Mouse (Mus musculus): ENCODE results near the gene Cd33. TPM values are rescaled to one million over a fixed set of nuclear protein-coding genes. Genes with fewer than 3 reads are reported as not detected.

The Cd33 gene
- polyA plus RNA-seq, 1 experiment from 2014 or later, result 2.8 TPM

DNA sequence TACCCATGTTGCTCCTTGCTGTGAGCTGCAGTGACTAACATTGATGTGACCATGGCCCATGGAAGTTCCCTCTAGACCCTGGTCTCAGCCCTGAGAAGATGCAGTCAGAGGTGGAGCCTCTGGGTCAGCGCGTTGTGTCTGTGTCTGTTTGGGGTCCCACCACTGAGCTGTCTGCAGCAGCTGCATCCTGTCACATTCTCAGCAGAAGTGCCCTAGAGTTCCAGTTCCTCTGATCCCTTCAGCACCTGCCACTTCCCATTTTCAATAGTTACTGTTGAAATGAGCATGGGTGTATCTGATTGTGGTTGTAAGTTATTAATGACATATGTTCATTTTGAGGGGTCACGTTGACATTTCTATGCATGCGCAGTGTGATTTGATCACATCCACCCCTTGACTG, 8.9 kb upstream of the Cd33 start:
- 51% methylated on average over 4 of the region's 4 CpGs for WGBS
- H3K4me1 ChIP-seq, result peaks cover 4% of the 10 kb centered on the region; the same call in 1 of the 2 replicates
- H3K4me2 ChIP-seq (replicated peaks), result no peak overlapping the region

DNA sequence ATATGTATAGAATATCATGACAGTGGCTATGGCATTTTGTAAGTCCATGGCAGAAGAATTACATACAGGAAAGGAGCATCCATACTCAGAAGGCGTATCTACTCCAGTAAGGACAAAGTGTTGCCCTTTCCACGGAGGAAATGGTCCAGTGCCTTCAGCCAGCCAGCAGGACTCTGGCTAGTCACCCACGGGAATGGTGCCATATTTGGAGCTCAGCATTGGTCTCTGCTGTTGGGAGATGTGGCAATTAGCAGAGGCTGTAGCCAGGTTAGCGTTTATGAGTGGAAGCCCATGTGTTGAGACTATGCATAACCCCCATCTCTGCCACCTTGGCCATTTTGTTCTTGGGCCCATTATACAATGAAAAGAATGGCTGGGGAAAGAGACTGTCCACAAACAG, 4.0 kb upstream of the Cd33 start:
- no peaks in the 10 kb centered on the region for H3K27me3 ChIP-seq
- WGBS, result 74% methylated on average over 4 of the region's 4 CpGs
- H3K4me3 ChIP-seq (replicated peaks), result no peak overlapping the region
- no peaks in the 10 kb centered on the region for H3K4me1 ChIP-seq
- no peak overlapping the region for H3K27ac ChIP-seq (replicated peaks)
- H3K36me3 ChIP-seq, result no peaks in the 10 kb centered on the region
- no peak overlapping the region for H3K9ac ChIP-seq
- no peak overlapping the region for H3K4me2 ChIP-seq (replicated peaks)
- H3K9me3 ChIP-seq (replicated peaks), result no peaks in the 10 kb centered on the region
- no peak for ATAC-seq (ENCODE audit: insufficient number of reproducible peaks, low FRiP score, low TSS enrichment, low read depth)

More for the DNA sequence above, 8.9 kb upstream of the Cd33 start:
- Histone ChIP-seq H3K9ac (no peak overlapping the region), H3K27ac (replicated peaks) (no peak overlapping the region), H3K27me3 (no peaks in the 10 kb centered on the region), H3K36me3 (no peaks in the 10 kb centered on the region), H3K9me3 (replicated peaks) (no peaks in the 10 kb centered on the region), H3K4me3 (replicated peaks) (no peak overlapping the region)
- no peak for ATAC-seq (ENCODE audit: insufficient number of reproducible peaks, low FRiP score, low TSS enrichment, low read depth)

DNA sequence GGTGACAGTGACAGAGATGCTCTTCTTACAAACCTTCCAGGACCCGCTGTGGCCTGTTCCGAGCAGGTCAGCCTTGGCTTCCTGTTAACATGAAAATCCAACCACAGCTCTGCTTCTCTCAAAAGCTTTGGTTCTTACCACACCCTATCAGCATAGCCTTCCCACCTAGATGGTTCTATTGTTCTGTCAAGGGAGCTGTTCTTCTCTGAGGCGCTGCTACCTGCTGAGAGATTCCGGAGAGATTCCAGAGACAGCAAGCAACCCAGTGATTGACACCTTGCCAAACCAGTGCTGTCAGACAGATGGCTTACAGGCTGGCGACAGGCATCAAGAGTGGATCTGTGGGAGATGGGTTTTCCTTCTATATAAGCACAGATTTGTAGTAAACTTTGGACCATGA, 3.4 kb upstream of the Cd33 start:
- WGBS, result 37% methylated on average over 5 of the region's 5 CpGs
- Histone ChIP-seq H3K4me1 (no peaks in the 10 kb centered on the region), H3K27ac (replicated peaks) (no peak overlapping the region), H3K9ac (no peak overlapping the region), H3K27me3 (no peaks in the 10 kb centered on the region), H3K4me3 (replicated peaks) (no peak overlapping the region), H3K36me3 (no peaks in the 10 kb centered on the region), H3K4me2 (replicated peaks) (no peak overlapping the region), H3K9me3 (replicated peaks) (no peaks in the 10 kb centered on the region)
- ATAC-seq (ENCODE audit: insufficient number of reproducible peaks, low FRiP score, low TSS enrichment, low read depth), result no peak

GRCm38 (mm10) chr7:43545656-43546545, 1.7 kb upstream of the Cd33 start:
- Histone ChIP-seq H3K4me1 (no peaks in the 10 kb centered on the region), H3K4me3 (replicated peaks) (no peak overlapping the region), H3K36me3 (no peaks in the 10 kb centered on the region), H3K4me2 (replicated peaks) (no peak overlapping the region), H3K27ac (replicated peaks) (no peak overlapping the region), H3K9me3 (replicated peaks) (no peaks in the 10 kb centered on the region), H3K9ac (no peak overlapping the region), H3K27me3 (no peaks in the 10 kb centered on the region)
- no peak for ATAC-seq (ENCODE audit: insufficient number of reproducible peaks, low FRiP score, low TSS enrichment, low read depth)
- 53% methylated on average over 7 of the region's 7 CpGs for WGBS

- Histone ChIP-seq H3K36me3 (no peaks in the 10 kb centered on the region), H3K4me3 (replicated peaks) (no peak overlapping the region), H3K9me3 (replicated peaks) (no peaks in the 10 kb centered on the region), H3K4me1 (no peaks in the 10 kb centered on the region), H3K27me3 (no peaks in the 10 kb centered on the region), H3K9ac (no peak overlapping the region), H3K27ac (replicated peaks) (no peak overlapping the region), H3K4me2 (replicated peaks) (no peak overlapping the region)
- no peak for ATAC-seq (ENCODE audit: insufficient number of reproducible peaks, low FRiP score, low TSS enrichment, low read depth)
- 68% methylated on average over 4 of the region's 4 CpGs for WGBS
These were observed 5.7 kb downstream of the Cd33 start for GRCm38 (mm10) chr7:43538524-43538923.

GRCm38 (mm10) chr7:43532936-43533505, 11.2 kb downstream of the Cd33 start:
- ATAC-seq (ENCODE audit: insufficient number of reproducible peaks, low FRiP score, low TSS enrichment, low read depth), result no peak
- H3K36me3 ChIP-seq, result no peaks in the 10 kb centered on the region
- no peak overlapping the region for H3K9ac ChIP-seq
- no peaks in the 10 kb centered on the region for H3K4me1 ChIP-seq
- H3K4me2 ChIP-seq (replicated peaks), result no peak overlapping the region
- H3K4me3 ChIP-seq (replicated peaks), result no peak overlapping the region
- H3K27me3 ChIP-seq, result no peaks in the 10 kb centered on the region
- H3K9me3 ChIP-seq (replicated peaks), result no peaks in the 10 kb centered on the region
- WGBS, result 79% methylated on average over 9 of the region's 9 CpGs
- no peak overlapping the region for H3K27ac ChIP-seq (replicated peaks)

- H3K27me3 ChIP-seq, result no peaks in the 10 kb centered on the region
- no peaks in the 10 kb centered on the region for H3K9me3 ChIP-seq (replicated peaks)
- H3K36me3 ChIP-seq, result no peaks in the 10 kb centered on the region
- ATAC-seq (ENCODE audit: insufficient number of reproducible peaks, low FRiP score, low TSS enrichment, low read depth), result no peak
- 65% methylated on average over 8 of the region's 8 CpGs for WGBS
- no peaks in the 10 kb centered on the region for H3K4me1 ChIP-seq
- no peak overlapping the region for H3K27ac ChIP-seq (replicated peaks)
- no peak overlapping the region for H3K4me3 ChIP-seq (replicated peaks)
- no peak overlapping the region for H3K9ac ChIP-seq
- H3K4me2 ChIP-seq (replicated peaks), result no peak overlapping the region
These were observed 13.9 kb downstream of the Cd33 start for GRCm38 (mm10) chr7:43530216-43530785.

- Histone ChIP-seq H3K4me2 (replicated peaks) (no peak overlapping the region), H3K27ac (replicated peaks) (no peak overlapping the region), H3K9me3 (replicated peaks) (no peaks in the 10 kb centered on the region), H3K4me1 (no peaks in the 10 kb centered on the region), H3K36me3 (no peaks in the 10 kb centered on the region), H3K9ac (no peak overlapping the region), H3K27me3 (no peaks in the 10 kb centered on the region), H3K4me3 (replicated peaks) (no peak overlapping the region)
- ATAC-seq (ENCODE audit: insufficient number of reproducible peaks, low FRiP score, low TSS enrichment, low read depth), result no peak
- 48% methylated on average over 3 of the region's 3 CpGs for WGBS
These were observed 18.9 kb downstream of the Cd33 start for GRCm38 (mm10) chr7:43525313-43525712.

DNA sequence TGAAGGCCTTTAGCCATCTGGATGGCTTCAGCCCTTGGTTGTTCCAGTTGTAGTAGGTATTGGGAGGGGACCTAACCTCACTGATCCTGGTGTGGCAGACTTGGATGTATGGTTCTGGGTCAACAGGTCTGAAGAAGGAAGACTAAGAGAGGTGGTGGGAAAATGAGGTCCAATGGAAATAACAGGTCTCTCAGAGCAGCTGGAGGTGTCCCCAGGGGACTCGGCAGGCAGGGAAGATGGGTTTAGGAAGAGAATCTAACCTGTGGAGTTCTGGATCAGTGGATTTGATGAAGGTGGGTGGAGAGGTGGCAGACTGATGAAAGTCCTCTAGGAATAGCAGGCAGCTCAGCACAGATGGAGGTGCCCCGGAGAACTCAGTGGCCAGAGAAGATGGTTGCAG, 21.5 kb downstream of the Cd33 start:
- H3K4me3 ChIP-seq (replicated peaks), result no peak overlapping the region
- H3K4me2 ChIP-seq (replicated peaks), result no peak overlapping the region
- 88% methylated on average over 2 of the region's 2 CpGs for WGBS
- no peaks in the 10 kb centered on the region for H3K27me3 ChIP-seq
- no peaks in the 10 kb centered on the region for H3K4me1 ChIP-seq
- no peak for ATAC-seq (ENCODE audit: insufficient number of reproducible peaks, low FRiP score, low TSS enrichment, low read depth)
- H3K36me3 ChIP-seq, result no peaks in the 10 kb centered on the region
- H3K27ac ChIP-seq (replicated peaks), result no peak overlapping the region
- H3K9ac ChIP-seq, result no peak overlapping the region
- no peaks in the 10 kb centered on the region for H3K9me3 ChIP-seq (replicated peaks)

GRCm38 (mm10) chr7:43518341-43518740, 25.9 kb downstream of the Cd33 start:
- H3K9ac ChIP-seq, result no peak overlapping the region
- no peaks in the 10 kb centered on the region for H3K27me3 ChIP-seq
- no peaks in the 10 kb centered on the region for H3K36me3 ChIP-seq
- 86% methylated on average over 15 of the region's 15 CpGs for WGBS
- no peak overlapping the region for H3K4me3 ChIP-seq (replicated peaks)
- H3K27ac ChIP-seq (replicated peaks), result no peak overlapping the region
- H3K4me1 ChIP-seq, result no peaks in the 10 kb centered on the region
- no peak overlapping the region for H3K4me2 ChIP-seq (replicated peaks)
- no peak for ATAC-seq (ENCODE audit: insufficient number of reproducible peaks, low FRiP score, low TSS enrichment, low read depth)
- no peaks in the 10 kb centered on the region for H3K9me3 ChIP-seq (replicated peaks)

GRCm38 (mm10) chr7:43515076-43515475, 29.2 kb downstream of the Cd33 start:
- H3K36me3 ChIP-seq, result no peaks in the 10 kb centered on the region
- 72% methylated on average over 5 of the region's 5 CpGs for WGBS
- no peaks in the 10 kb centered on the region for H3K9me3 ChIP-seq (replicated peaks)
- no peak overlapping the region for H3K4me2 ChIP-seq (replicated peaks)
- no peak overlapping the region for H3K27ac ChIP-seq (replicated peaks)
- H3K4me1 ChIP-seq, result no peaks in the 10 kb centered on the region
- no peaks in the 10 kb centered on the region for H3K27me3 ChIP-seq
- ATAC-seq (ENCODE audit: insufficient number of reproducible peaks, low FRiP score, low TSS enrichment, low read depth), result no peak
- H3K9ac ChIP-seq, result no peak overlapping the region
- H3K4me3 ChIP-seq (replicated peaks), result no peak overlapping the region
